Mouse (Mus musculus) heart, postnatal 14 days (tissue): ENCODE results near the gene Tomm6. TPM values are rescaled to one million over a fixed set of nuclear protein-coding genes. Genes with fewer than 3 reads are reported as not detected.
A peak's percentile ranks its signal among the peaks of the same experiment; 100 is the strongest.
"Not testable (repeated sequence)": the region's sequence is repeated elsewhere in the genome, so short reads cannot be mapped to it uniquely, and the experiment has no call there.

ENCODE experiments used
- DNase-seq, 2 experiments: peaks; one replicate each; pipeline ENCODE4 v3.0.0; 2021 to 2022
- intact Hi-C: fragments of 180-260 bp; cut with DNase I; formaldehyde crosslinking; loops from one replicate; pipeline ENCODE4 v1.15.1; 2025
- total RNA-seq, 2 experiments: library from RNA; stranded (reverse); gene quantifications; 2 replicates each; pipeline ENCODE4 v1.2.3; 2021

Tomm6 gene
- total RNA-seq, 2 experiments from 2014 or later: 129 TPM

DNA sequence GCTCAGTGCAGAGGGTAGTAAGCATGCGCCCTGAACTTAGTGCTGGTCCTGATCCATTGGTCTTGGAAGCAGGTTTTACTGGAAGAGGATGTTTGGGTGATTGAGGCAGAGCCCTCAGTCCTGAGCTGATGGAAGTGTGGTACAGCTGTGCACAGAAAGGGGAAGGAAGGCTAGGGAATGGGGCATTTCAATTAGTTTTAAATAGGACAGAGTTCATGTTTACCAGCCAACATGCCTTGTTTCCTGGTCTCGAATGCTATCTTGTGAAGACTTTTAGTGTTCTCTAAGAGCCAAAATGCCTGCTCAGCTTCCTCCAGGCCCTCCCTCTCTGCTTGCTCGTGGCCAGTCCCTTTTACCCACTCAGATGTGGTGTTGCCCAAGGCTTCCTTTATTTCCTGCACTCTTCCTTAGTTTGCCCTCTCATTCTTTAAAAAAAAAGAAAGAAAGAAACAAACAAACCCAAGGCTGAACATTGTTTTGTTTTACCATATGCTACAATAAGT is 29.4 kb downstream of the Tomm6 start:
- intact Hi-C loops: no loop called here
- no peak for DNase-seq

DNA sequence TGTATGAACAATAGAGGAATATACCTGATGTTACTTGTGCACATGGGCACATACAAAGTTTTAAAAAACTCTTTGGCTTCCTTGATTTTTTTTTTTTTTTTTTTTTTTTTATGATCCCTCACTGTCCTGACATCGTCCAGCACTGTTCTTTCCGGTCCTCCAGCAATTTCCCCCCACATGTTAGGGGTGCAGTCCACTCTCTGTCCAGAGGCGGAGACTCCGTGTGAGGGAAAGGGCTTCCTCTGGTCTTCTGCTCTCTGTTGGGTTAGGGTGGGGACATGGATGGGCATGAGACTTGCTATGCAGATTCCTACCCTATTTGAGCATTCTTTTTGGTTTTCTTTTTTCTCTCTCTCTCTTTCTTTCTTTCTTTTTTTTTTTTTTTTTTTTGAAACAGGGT is 30.3 kb downstream of the Tomm6 start:
- intact Hi-C loops: no loop called here
- no peak for DNase-seq

DNA sequence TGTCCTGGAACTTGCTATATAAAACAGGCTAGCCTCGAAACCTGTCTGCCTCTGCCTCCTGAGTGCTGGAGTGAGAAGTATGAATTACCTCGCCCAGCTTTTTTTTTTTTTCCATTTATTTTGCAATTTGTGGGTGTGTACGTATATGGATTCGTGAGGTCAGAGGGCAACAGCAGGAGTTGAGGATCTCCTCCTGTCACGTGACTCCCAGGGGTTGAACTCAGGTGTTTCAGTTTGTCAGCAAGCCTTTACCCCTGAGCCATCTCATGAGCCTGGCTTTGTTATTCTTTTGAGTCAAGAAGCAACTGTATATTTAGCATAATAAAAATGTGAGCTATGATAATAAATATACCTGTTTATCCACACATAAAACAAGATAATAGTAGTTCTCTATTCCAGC is 32.5 kb downstream of the Tomm6 start:
- DNase-seq: no peak
- intact Hi-C loops: no loop called here

DNA sequence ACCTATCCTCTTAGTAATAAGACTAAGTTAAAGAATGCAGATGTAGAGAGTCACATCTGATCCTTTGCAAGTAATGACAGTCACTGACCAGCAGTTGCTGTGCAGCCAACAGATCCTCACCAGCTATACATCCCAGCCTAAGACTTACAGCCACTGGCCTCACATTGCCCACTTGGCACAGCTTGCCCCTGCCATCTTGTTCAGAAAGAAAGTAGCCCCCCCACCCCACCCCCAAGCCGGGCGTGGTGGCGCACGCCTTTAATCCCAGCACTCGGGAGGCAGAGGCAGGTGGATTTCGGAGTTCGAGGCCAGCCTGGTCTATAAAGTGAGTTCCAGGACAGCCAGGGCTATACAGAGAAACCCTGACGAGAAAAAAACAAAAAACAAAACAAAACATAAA is 33.8 kb downstream of the Tomm6 start:
- intact Hi-C loops, DNase-seq: not testable (repeated sequence)

DNA sequence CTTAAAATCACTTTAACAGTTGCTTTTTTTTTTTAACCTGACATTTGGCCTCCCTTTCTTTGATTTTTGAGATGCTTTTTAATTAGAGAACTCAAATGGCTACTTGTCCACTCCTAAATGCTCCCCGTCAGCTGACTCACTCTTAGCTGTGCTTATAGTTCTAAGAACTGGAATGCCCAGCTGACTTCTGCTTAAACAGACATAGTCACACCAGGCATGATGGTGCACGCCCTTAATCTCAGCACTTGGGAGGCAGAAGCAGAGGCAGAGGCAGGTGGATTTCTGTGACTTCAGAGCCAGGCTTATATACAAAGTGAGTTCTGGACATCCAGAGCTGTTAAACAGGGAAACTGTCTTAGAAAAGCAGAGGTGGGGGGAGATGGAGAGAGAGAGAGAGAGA is 36.2 kb downstream of the Tomm6 start:
- no peak for DNase-seq
- intact Hi-C loops: no loop called here

DNA sequence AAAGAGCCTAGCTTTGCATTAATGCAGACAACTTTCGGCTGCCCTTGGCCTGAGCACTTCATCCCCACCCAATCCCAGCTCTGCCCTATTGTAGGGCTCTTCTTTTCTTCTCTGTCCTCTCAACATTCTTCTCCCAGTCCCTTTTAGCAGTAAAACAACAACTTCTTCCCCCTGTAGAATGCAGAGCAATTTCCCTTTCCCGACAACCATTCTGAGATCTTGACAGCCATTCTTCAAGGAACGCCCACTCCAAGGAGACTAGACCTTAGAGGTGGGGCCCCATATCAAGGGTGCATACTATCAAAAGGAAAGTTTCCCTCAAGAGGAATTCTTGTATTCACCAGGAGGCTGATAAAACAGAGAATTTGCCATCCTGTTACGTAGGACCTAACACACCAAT is 39.2 kb downstream of the Tomm6 start:
- no peak for DNase-seq
- intact Hi-C loops: no loop called here

DNA sequence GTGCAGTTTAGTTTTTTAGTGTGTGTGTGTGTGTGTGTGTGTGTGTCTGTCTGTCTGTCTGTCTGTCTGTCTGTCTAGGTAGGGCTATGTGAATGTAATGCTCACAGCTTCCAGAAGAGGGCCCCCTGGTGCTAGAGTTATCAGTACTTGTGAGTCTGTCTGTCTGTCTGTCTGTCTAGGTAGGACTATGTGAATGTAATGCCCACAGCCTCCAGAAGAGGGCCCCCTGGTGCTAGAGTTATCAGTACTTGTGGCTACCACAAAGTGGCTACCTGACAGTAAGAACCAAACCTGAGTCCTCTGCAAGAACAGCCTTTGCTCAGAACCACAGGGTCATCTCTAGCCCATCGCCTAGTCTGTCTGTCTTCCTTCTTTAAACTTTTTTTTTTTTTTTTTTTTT is 41.5 kb downstream of the Tomm6 start:
- intact Hi-C loops: no loop called here
- DNase-seq: peak; percentile 46 to 63

DNA sequence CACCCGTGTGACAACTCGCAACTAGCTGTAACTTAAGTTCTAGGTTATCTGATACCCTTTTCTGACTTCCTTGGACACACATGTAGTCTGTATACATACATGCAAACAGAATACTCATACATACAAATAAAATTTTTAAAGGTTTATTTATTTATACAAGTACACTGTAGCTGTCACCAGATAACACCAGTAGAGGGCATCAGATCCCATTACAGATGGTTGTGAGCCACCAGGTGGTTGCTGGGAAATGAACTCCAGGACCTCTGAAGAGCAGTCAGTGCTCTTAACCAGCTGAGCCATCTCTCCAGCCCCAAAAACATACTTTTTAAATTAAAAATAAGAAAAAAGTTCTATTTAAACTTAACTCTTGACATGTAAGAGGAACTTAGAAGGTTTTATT is 45.2 kb downstream of the Tomm6 start:
- no peak for DNase-seq
- intact Hi-C loops: no loop called here

Other genes with a start within 250 kb of the Tomm6 start
- 10 to 100 TPM; 14.9 to 15.6 TPM for gene Taf8, start 186.1 kb downstream of the Tomm6 start, total RNA-seq
- 100 to 1,000 TPM in 1 of 2 experiments, 10 to 100 TPM in 1; 93.8 to 126 TPM for gene Ccnd3, start 183.3 kb downstream of the Tomm6 start, total RNA-seq
- gene Bysl, start 76.9 kb downstream of the Tomm6 start, total RNA-seq: 10 to 100 TPM; 14.0 to 15.8 TPM
- gene Med20, start 76.8 kb downstream of the Tomm6 start, total RNA-seq: 10 to 100 TPM; 18.7 to 20.8 TPM
- 1 to 10 TPM; 1.9 to 2.5 TPM for gene Gm20517, start 76.8 kb downstream of the Tomm6 start, total RNA-seq
- gene Usp49, start 57.7 kb downstream of the Tomm6 start, total RNA-seq: 1 to 10 TPM; 4.4 to 4.5 TPM
- 1 to 10 TPM; 3.3 to 5.4 TPM for gene Frs3, start 644 bp upstream of the Tomm6 start, total RNA-seq
- under 1 TPM; 0.74 to 0.78 TPM for gene Gm21981, start 6.1 kb upstream of the Tomm6 start, total RNA-seq
- gene Prickle4, start 6.3 kb upstream of the Tomm6 start, total RNA-seq: 1 to 10 TPM; 3.8 to 5.4 TPM
- gene Pgc, start 38.5 kb upstream of the Tomm6 start, total RNA-seq: not detected
- gene Tfeb, start 48.6 kb upstream of the Tomm6 start, total RNA-seq: 10 to 100 TPM; 46.8 to 49.3 TPM
- gene Mdfi, start 146.3 kb upstream of the Tomm6 start, total RNA-seq: 1 to 10 TPM; 2.8 to 3.9 TPM
- gene Foxp4, start 236.3 kb upstream of the Tomm6 start, total RNA-seq: 10 to 100 TPM; 12.2 to 13.6 TPM